Mouse (Mus musculus): ENCODE data around the gene Zglp1. TPM values are rescaled to one million over a fixed set of nuclear protein-coding genes. Genes with fewer than 3 reads are reported as not detected.

The Zglp1 gene
- total and polyA plus RNA-seq, 3 experiments, result 1.1 to 8.0 TPM; not detected in 1

DNA sequence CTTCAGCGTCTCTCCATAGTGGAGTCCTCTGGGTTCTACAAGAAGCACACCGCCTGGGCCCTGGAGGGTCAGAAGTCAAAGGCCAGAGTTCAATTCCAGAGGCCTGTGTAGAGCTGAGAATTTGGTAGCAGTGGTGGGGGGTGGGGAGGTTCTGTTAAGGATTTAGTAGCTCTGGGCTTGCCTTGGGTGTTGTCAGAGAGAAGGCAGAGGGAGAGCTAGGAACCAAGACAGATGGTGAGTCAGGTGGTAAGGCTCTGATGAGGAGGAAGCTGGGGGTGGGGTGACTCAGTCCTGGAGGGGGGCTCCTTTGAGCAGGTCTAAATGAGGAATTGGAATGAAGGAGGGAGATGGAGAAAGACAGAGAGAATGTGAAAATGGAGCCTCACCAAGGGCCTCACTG is 4.0 kb downstream of the Zglp1 start:
- H3K27me3 ChIP-seq (ENCODE audit: control insufficient read depth in 1 of 2, insufficient read depth in 2 of 2, low read length in 2 of 2), result no peaks in the 10 kb centered on the region
- H3K79me2 ChIP-seq (ENCODE audit: control insufficient read depth, insufficient read depth, low read length, poor library complexity), result no peaks in the 10 kb centered on the region
- H3K27ac ChIP-seq (ENCODE audit: control insufficient read depth, low read depth, low read length), result no peak overlapping the region
- TF ChIP-seq JUND (IDR thresholded peaks at IDR 0.05; ENCODE audit: low read depth, low read length) (no peak), ZC3H11A (IDR thresholded peaks at IDR 0.05; ENCODE audit: low read depth, low read length) (no peak), EP300 (IDR thresholded peaks at IDR 0.05; ENCODE audit: low read depth in 1 of 2, low read length in 2 of 2) (no peak), TAL1 (IDR thresholded peaks at IDR 0.05; ENCODE audit: low read length) (no peak), SMC3 (IDR thresholded peaks at IDR 0.05; ENCODE audit: low read depth, low read length) (no peak), USF2 (IDR thresholded peaks at IDR 0.05; ENCODE audit: borderline replicate concordance in 1 of 2, insufficient read depth in 1 of 2, low read depth in 1 of 2, low read length in 2 of 2) (0 out of 4 replicates have a peak, but pooled peaks of 1 of the 2 experiments have one; percentile 10), POLR2AphosphoS2 (IDR thresholded peaks at IDR 0.05; ENCODE audit: low read length) (no peak), MAX (IDR thresholded peaks at IDR 0.05; ENCODE audit: low read length) (no peak)
- H3K9me3 ChIP-seq (replicated peaks; ENCODE audit: insufficient read depth, low read length), result no peaks in the 10 kb centered on the region
- H3K4me3 ChIP-seq (ENCODE audit: control insufficient read depth in 1 of 2, insufficient read depth in 1 of 2, low read depth in 2 of 2, low read length in 2 of 2), result no peak overlapping the region
- H3K36me3 ChIP-seq (ENCODE audit: control insufficient read depth in 1 of 2, insufficient read depth in 2 of 2, low read length in 2 of 2), result peaks cover 0 to 13% of the 10 kb centered on the region in 2 experiments; a peak in 2 of 4 replicates
- H3K9ac ChIP-seq (ENCODE audit: control insufficient read depth, low read depth, low read length, poor library complexity, severe bottlenecking), result no peak overlapping the region
- no peaks in the 10 kb centered on the region for H3K4me1 ChIP-seq (ENCODE audit: control insufficient read depth in 1 of 2, insufficient read depth in 2 of 2, low read length in 2 of 2)
- DNase-seq (ENCODE audit: low read depth, low spot score), result no peak

DNA sequence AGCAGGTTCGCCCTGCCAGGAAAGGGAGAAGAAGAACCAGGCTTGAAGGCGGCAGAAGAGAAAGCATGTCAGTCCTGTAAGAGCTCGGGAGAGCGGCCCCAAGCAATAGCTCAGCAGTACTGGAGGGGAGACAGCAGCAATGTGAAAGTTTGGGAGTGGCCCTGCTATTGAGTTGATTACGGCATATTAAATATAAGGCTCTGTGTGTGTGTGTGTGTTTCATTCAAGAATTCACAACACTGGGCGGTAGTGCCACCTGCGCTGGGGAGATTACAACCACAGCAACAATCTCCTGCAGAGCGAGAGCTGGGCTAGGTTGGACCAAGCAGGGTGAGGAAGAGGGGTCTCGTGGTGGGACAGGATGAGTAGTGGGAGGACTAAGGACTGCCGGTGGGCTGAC is 15.3 kb downstream of the Zglp1 start:
- Histone ChIP-seq H3K4me1 (ENCODE audit: control insufficient read depth in 1 of 2, insufficient read depth in 2 of 2, low read length in 2 of 2) (peaks cover 15 to 24% of the 10 kb centered on the region in 2 experiments), H3K9me3 (replicated peaks; ENCODE audit: insufficient read depth, low read length) (no peaks in the 10 kb centered on the region), H3K27me3 (ENCODE audit: control insufficient read depth in 1 of 2, insufficient read depth in 2 of 2, low read length in 2 of 2) (no peaks in the 10 kb centered on the region)
- TF ChIP-seq ZMIZ1 (IDR thresholded peaks at IDR 0.05; ENCODE audit: low read depth, low read length), result 0 out of 2 replicates have a peak, but pooled peaks have one; percentile 44
- no peak for TF ChIP-seq USF2 (IDR thresholded peaks at IDR 0.05; ENCODE audit: borderline replicate concordance in 1 of 2, insufficient read depth in 1 of 2, low read depth in 1 of 2, low read length in 2 of 2)
- TF ChIP-seq RAD21 (IDR thresholded peaks at IDR 0.05; ENCODE audit: low read depth, low read length), result no peak; the same call in 1 of the 2 replicates
- 0 out of 4 replicates have a peak, but pooled peaks of 1 of the 2 experiments have one; percentile 33 for TF ChIP-seq POLR2A (IDR thresholded peaks at IDR 0.05; ENCODE audit: control insufficient read depth in 1 of 2, insufficient read depth in 1 of 2, low read depth in 1 of 2, low read length in 2 of 2, poor library complexity in 1 of 2)
- TF ChIP-seq MYB (IDR thresholded peaks at IDR 0.05; ENCODE audit: low read depth, low read length), result no peak; the same call in 1 of the 2 replicates
- no peak for TF ChIP-seq POLR2AphosphoS5 (IDR thresholded peaks at IDR 0.05; ENCODE audit: borderline replicate concordance, low read depth, low read length)
- peak; percentile 84; the same call in 1 of the 2 replicates for TF ChIP-seq CHD1 (IDR thresholded peaks at IDR 0.05; ENCODE audit: low read depth, low read length)
- peak; percentile 64; the same call in 1 of the 2 replicates for TF ChIP-seq BHLHE40 (IDR thresholded peaks at IDR 0.05; ENCODE audit: borderline replicate concordance, low read depth, low read length)
- 0 out of 2 replicates have a peak, but pooled peaks have one; percentile 0 for TF ChIP-seq GABPA (IDR thresholded peaks at IDR 0.05; ENCODE audit: low read depth, low read length)
- TF ChIP-seq CTCF (IDR thresholded peaks at IDR 0.05 in 2 of 3, conservative IDR thresholded peaks at IDR 0.05 in 1 of 3; ENCODE audit: control insufficient read depth in 1 of 3, insufficient read depth in 1 of 3, low read depth in 2 of 3, low read length in 3 of 3, poor library complexity in 1 of 3, severe bottlenecking in 1 of 3), result no peak
- TF ChIP-seq GATA1 (IDR thresholded peaks at IDR 0.05; ENCODE audit: low read depth, low read length), result peak; percentile 93
- TF ChIP-seq MEF2A (IDR thresholded peaks at IDR 0.05; ENCODE audit: extremely low read depth, insufficient replicate concordance, low read depth, low read length, poor library complexity, severe bottlenecking), result peak; percentile 35; the same call in 1 of the 2 replicates
- TF ChIP-seq SMC3 (IDR thresholded peaks at IDR 0.05; ENCODE audit: low read depth, low read length), result peak; percentile 24; the same call in 1 of the 2 replicates
- no peak; the same call in 1 of the 2 replicates for TF ChIP-seq MAFK (IDR thresholded peaks at IDR 0.05; ENCODE audit: borderline replicate concordance, low read depth, low read length)
- TF ChIP-seq ZC3H11A (IDR thresholded peaks at IDR 0.05; ENCODE audit: low read depth, low read length), result no peak
- peak; percentile 29; the same call in 1 of the 2 replicates for TF ChIP-seq ELF1 (IDR thresholded peaks at IDR 0.05; ENCODE audit: low read depth, low read length)
- TF ChIP-seq TAL1 (IDR thresholded peaks at IDR 0.05; ENCODE audit: low read length), result peak; percentile 98
- TF ChIP-seq TBP (IDR thresholded peaks at IDR 0.05; ENCODE audit: low read depth, low read length), result peak; percentile 22; the same call in 1 of the 2 replicates
- TF ChIP-seq EP300 (IDR thresholded peaks at IDR 0.05; ENCODE audit: low read depth in 1 of 2, low read length in 2 of 2), result peak; percentile 91 to 93
- TF ChIP-seq ZNF384 (IDR thresholded peaks at IDR 0.05; ENCODE audit: low read depth, low read length), result no peak
- peak; percentile 57; the same call in 1 of the 2 replicates for TF ChIP-seq MAZ (IDR thresholded peaks at IDR 0.05; ENCODE audit: low read depth, low read length)
- no peak for TF ChIP-seq KAT2A (conservative IDR thresholded peaks at IDR 0.05; ENCODE audit: low read depth, low read length)
- TF ChIP-seq JUND (IDR thresholded peaks at IDR 0.05; ENCODE audit: low read depth, low read length), result no peak
- no peak; the same call in 1 of the 2 replicates for TF ChIP-seq CHD2 (IDR thresholded peaks at IDR 0.05; ENCODE audit: low read length)
- TF ChIP-seq MYC (IDR thresholded peaks at IDR 0.05; ENCODE audit: low read depth, low read length), result peak; percentile 80
- TF ChIP-seq SIN3A (IDR thresholded peaks at IDR 0.05; ENCODE audit: low read length), result peak; percentile 96
- 0 out of 2 replicates have a peak, but pooled peaks have one; percentile 74 for TF ChIP-seq UBTF (IDR thresholded peaks at IDR 0.05; ENCODE audit: borderline replicate concordance, insufficient read depth, low read depth, low read length)

More for the DNA sequence above, 15.3 kb downstream of the Zglp1 start:
- Histone ChIP-seq H3K4me3 (ENCODE audit: control insufficient read depth in 1 of 2, insufficient read depth in 1 of 2, low read depth in 2 of 2, low read length in 2 of 2) (peak overlapping the region; percentile 54 to 60), H3K36me3 (ENCODE audit: control insufficient read depth in 1 of 2, insufficient read depth in 2 of 2, low read length in 2 of 2) (peaks cover 0 to 13% of the 10 kb centered on the region in 2 experiments; a peak in 2 of 4 replicates), H3K27ac (ENCODE audit: control insufficient read depth, low read depth, low read length) (peak overlapping the region; percentile 5; the same call in 1 of the 2 replicates), H3K79me2 (ENCODE audit: control insufficient read depth, insufficient read depth, low read length, poor library complexity) (no peaks in the 10 kb centered on the region), H3K9ac (ENCODE audit: control insufficient read depth, low read depth, low read length, poor library complexity, severe bottlenecking) (peak overlapping the region; percentile 57)
- peak; percentile 95 for DNase-seq (ENCODE audit: low read depth, low spot score)

All from MEL (cell line).